Mouse (Mus musculus): ENCODE data around the gene Bmf. TPM values are rescaled to one million over a fixed set of nuclear protein-coding genes. Genes with fewer than 3 reads are reported as not detected.

The Bmf gene
- polyA plus RNA-seq (2015; fragmentation: Nextera tagmentation; extraction: Ambion mirVana), result 4.1 and 4.3 TPM in 2 replicates

- peak; percentile 78 for ATAC-seq (ENCODE audit: insufficient number of reproducible peaks, insufficient read depth, low FRiP score, low TSS enrichment, low read depth)
- Histone ChIP-seq H3K27ac (peak within 1 kb of the TSS; percentile 76), H3K4me3 (peak within 1 kb of the TSS; percentile 88), H3K9ac (peak within 1 kb of the TSS; percentile 86), H3K9me3 (no peaks in the 10 kb centered on the region), H3K36me3 (no peaks in the 10 kb centered on the region), H3K4me1 (peaks cover 47% of the 10 kb centered on the region), H3K27me3 (no peaks in the 10 kb centered on the region), H3K4me2 (peak within 1 kb of the TSS; percentile 91)
- 2% methylated on average over 45 of the region's 45 CpGs for WGBS
Observed at GRCm38 (mm10) chr2:118549507-118550473, at the start of gene Bmf. Gene Bmf (minus strand): TSS chr2:118549687.

- Histone ChIP-seq H3K4me3 (peak overlapping the region; percentile 71), H3K9me3 (no peaks in the 10 kb centered on the region), H3K9ac (peak overlapping the region; percentile 75), H3K36me3 (peaks cover 34% of the 10 kb centered on the region), H3K4me2 (peak overlapping the region; percentile 77), H3K27me3 (no peaks in the 10 kb centered on the region), H3K4me1 (peaks cover 28% of the 10 kb centered on the region), H3K27ac (no peak overlapping the region)
- ATAC-seq (ENCODE audit: insufficient number of reproducible peaks, insufficient read depth, low FRiP score, low TSS enrichment, low read depth), result no peak
- WGBS, result 31% methylated on average over 5 of the region's 5 CpGs
Observed at GRCm38 (mm10) chr2:118599087-118599486, 49.6 kb upstream of the Bmf start.

DNA sequence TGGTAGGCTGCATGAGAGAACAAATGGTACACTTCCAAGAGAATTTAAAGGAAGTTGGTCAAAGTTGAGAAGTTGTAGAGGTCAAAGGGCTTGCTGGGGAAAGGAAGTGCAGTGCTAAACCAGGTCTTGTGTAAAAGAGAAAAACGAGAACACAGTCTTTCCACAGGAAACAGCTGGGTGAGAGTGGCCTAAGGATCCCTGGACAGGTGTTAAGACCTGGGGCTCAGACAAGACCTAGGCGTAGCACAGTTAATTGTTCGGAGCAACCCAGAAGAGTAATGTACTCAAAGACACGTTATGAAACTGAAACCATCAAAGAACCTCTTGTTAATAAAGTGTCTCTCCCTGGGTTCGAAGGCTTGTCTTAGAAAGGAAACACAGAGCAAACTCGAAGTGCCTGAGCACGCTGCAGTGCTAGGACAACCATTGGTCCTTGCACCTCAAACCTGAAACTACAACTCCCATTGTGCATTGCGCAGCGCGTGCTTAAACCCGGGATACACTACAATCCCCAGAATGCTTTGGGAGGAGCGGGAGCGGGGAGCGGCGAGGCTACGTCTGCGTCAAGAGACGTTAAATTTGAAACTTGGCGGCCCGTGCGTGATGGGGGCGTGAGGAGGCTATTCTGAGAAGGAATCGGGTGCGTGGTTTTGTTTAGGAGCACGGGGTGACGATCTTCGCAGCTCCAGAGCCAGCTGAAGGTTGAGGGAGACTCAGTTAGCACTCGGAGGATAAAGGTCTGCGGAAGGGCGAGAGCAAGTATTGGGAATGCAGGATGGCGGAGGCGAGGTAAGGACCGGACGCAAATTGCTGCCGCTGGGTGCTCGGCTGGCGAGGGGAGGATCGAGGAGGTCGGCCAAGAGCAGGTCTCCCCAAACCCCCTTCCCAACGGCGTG lies 48.4 kb upstream of the Bmf start, which contains the start of gene Bub1b:
Gene Bub1b (plus strand): TSS at position 539 of the 896 bp plus-strand sequence.
- no peaks in the 10 kb centered on the region for H3K27me3 ChIP-seq
- WGBS, result 6% methylated on average over 41 of the region's 41 CpGs
- peak within 1 kb of the TSS; percentile 75 for H3K9ac ChIP-seq
- H3K9me3 ChIP-seq, result no peaks in the 10 kb centered on the region
- H3K4me1 ChIP-seq, result peaks cover 28% of the 10 kb centered on the region
- peak within 1 kb of the TSS; percentile 71 for H3K4me3 ChIP-seq
- peak; percentile 89 for ATAC-seq (ENCODE audit: insufficient number of reproducible peaks, insufficient read depth, low FRiP score, low TSS enrichment, low read depth)
- peak within 1 kb of the TSS; percentile 77 for H3K4me2 ChIP-seq
- peaks cover 23% of the 10 kb centered on the region for H3K36me3 ChIP-seq
- peak within 1 kb of the TSS; percentile 35; the same call in 1 of the 2 replicates for H3K27ac ChIP-seq

DNA sequence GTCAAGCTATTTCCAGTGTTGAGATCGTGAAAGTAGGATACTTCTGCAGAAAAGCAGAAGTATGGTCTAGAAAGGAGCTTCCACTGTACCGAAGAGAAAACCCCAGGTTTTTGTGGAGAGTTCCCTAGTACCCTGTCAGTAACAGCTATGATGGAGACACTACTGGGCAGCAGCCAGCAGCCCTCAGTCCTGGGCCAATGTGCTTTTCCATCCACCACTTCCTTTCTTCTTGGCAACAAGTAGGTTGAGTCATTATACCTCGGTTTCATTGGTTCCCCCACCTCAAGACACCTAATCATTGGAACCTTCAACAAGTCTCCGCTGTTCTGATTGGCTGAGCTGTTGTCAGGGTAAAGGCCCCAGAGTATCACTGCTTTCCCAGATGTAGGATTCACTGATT lies 41.6 kb upstream of the Bmf start:
- H3K9ac ChIP-seq, result no peak overlapping the region
- no peak overlapping the region for H3K27ac ChIP-seq
- H3K36me3 ChIP-seq, result no peaks in the 10 kb centered on the region
- no peak for ATAC-seq (ENCODE audit: insufficient number of reproducible peaks, insufficient read depth, low FRiP score, low TSS enrichment, low read depth)
- H3K4me1 ChIP-seq, result no peaks in the 10 kb centered on the region
- no peak overlapping the region for H3K4me3 ChIP-seq
- no peaks in the 10 kb centered on the region for H3K9me3 ChIP-seq
- no peaks in the 10 kb centered on the region for H3K27me3 ChIP-seq
- 87% methylated on average over 4 of the region's 4 CpGs for WGBS
- no peak overlapping the region for H3K4me2 ChIP-seq

DNA sequence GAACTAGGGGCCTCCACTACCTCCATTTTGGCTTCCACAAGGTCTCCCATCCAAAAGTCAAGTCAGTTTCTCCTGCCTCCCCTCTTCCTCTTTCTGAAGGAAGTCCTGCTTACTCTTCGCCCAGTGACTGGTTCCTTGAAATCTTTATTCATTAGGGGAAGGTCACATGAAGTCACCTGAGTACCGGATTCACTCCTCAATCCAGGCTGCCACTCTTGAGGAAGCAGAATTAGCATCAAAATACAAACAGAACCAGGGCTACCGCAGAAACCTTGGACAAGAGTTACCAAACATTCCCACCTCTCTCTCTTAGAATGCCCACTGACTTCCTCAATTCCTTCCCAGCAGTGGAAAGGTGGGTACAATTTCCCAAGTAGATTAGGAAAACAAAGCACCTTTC lies 38.2 kb upstream of the Bmf start:
- ATAC-seq (ENCODE audit: insufficient number of reproducible peaks, insufficient read depth, low FRiP score, low TSS enrichment, low read depth), result no peak
- no peak overlapping the region for H3K4me2 ChIP-seq
- H3K27ac ChIP-seq, result no peak overlapping the region
- no peaks in the 10 kb centered on the region for H3K36me3 ChIP-seq
- H3K4me3 ChIP-seq, result no peak overlapping the region
- no peaks in the 10 kb centered on the region for H3K27me3 ChIP-seq
- 58% methylated on average over 3 of the region's 3 CpGs for WGBS
- no peaks in the 10 kb centered on the region for H3K9me3 ChIP-seq
- H3K9ac ChIP-seq, result no peak overlapping the region
- no peaks in the 10 kb centered on the region for H3K4me1 ChIP-seq

DNA sequence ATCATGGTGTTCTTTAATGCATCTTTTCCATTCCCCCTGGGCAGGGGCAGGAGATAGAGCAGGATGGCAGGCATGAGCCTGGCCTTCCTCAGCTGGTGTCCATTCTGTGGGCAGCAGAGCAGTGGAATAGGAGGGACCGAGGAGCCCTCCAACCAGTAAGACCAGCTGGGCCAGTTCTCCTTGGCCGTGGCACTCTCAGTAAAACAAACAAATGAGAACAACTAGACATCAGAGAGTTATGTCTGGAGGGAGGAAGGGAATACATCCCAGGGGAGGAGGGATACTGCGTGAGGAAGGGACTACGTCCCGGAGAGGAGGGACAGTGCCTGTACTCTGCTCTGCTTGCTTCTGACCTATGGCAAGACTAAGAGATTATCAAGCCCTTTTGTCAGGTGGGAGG lies 36.5 kb upstream of the Bmf start:
- Histone ChIP-seq H3K27ac (no peak overlapping the region), H3K4me2 (no peak overlapping the region), H3K27me3 (no peaks in the 10 kb centered on the region), H3K36me3 (no peaks in the 10 kb centered on the region), H3K9me3 (no peaks in the 10 kb centered on the region), H3K4me1 (no peaks in the 10 kb centered on the region), H3K4me3 (no peak overlapping the region), H3K9ac (no peak overlapping the region)
- no peak for ATAC-seq (ENCODE audit: insufficient number of reproducible peaks, insufficient read depth, low FRiP score, low TSS enrichment, low read depth)
- 60% methylated on average over 5 of the region's 5 CpGs for WGBS

DNA sequence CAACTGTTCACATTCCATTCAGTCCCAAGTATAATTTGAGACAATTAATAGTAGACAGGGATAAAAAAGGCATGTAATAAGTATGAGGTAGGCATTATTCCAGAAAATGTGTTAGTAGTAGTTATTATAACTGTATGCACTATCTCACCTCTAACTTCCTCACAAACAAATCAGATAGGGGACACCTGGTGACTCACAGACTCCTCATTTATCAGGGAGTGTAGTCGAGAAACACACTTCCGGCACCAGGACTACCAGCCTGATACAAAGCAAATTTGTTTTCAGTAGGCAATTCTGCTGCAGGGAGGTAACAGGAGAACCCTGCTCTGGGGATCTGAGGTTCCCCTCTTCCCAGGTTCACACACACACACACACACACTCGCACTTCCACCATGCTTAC lies 23.6 kb upstream of the Bmf start:
- Histone ChIP-seq H3K27ac (no peak overlapping the region), H3K4me3 (no peak overlapping the region), H3K27me3 (no peaks in the 10 kb centered on the region), H3K9me3 (no peaks in the 10 kb centered on the region), H3K9ac (no peak overlapping the region), H3K4me1 (0 out of 2 replicates have a peak, but pooled peaks cover 3% of the 10 kb centered on the region), H3K4me2 (no peak overlapping the region), H3K36me3 (no peaks in the 10 kb centered on the region)
- ATAC-seq (ENCODE audit: insufficient number of reproducible peaks, insufficient read depth, low FRiP score, low TSS enrichment, low read depth), result no peak
- 75% methylated on average over 3 of the region's 3 CpGs for WGBS

DNA sequence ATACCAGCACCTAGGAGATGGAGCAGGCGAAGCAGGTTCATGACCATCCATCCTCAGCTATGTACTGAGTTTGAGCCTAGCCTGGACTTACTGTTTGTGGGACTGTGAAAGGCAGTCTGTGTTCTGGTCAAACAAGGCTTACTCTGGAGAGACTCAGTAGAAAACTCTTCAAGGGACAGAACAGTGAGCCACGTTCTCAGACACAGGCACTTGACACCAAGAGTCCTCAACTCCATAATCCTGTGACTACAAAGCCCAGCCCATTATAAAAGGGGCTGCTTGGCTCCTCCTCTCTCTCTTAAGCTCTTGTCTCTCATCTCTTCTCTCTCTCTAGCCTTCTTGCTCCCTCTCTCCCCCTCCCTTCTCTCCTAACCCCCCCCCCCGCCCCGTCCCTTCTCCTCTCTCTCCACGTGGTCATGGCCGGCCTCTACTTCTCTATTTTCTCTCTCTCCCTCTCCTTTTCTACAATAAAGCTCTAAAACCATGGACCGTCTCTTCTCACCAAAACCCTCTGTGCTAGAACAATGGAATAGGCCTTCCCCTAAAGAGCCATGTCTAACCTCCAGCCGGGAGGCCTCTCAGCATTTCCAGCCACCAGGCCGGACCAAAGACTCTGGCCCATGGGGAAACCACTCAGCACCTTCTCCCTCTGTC lies 22.8 kb upstream of the Bmf start:
- H3K4me1 ChIP-seq, result 0 out of 2 replicates have a peak, but pooled peaks cover 3% of the 10 kb centered on the region
- no peaks in the 10 kb centered on the region for H3K9me3 ChIP-seq
- H3K36me3 ChIP-seq, result no peaks in the 10 kb centered on the region
- no peak overlapping the region for H3K4me3 ChIP-seq
- 75% methylated on average over 7 of the region's 9 CpGs for WGBS
- no peak for ATAC-seq (ENCODE audit: insufficient number of reproducible peaks, insufficient read depth, low FRiP score, low TSS enrichment, low read depth)
- H3K4me2 ChIP-seq, result no peak overlapping the region
- no peaks in the 10 kb centered on the region for H3K27me3 ChIP-seq
- H3K9ac ChIP-seq, result no peak overlapping the region
- H3K27ac ChIP-seq, result no peak overlapping the region

- Histone ChIP-seq H3K9ac (no peak overlapping the region), H3K4me1 (0 out of 2 replicates have a peak, but pooled peaks cover 3% of the 10 kb centered on the region), H3K9me3 (no peaks in the 10 kb centered on the region), H3K36me3 (no peaks in the 10 kb centered on the region), H3K4me3 (no peak overlapping the region), H3K4me2 (no peak overlapping the region), H3K27me3 (no peaks in the 10 kb centered on the region), H3K27ac (no peak overlapping the region)
- 83% methylated on average over 2 of the region's 2 CpGs for WGBS
- ATAC-seq (ENCODE audit: insufficient number of reproducible peaks, insufficient read depth, low FRiP score, low TSS enrichment, low read depth), result no peak
Observed at GRCm38 (mm10) chr2:118570939-118571338, 21.5 kb upstream of the Bmf start.

- Histone ChIP-seq H3K4me1 (0 out of 2 replicates have a peak, but pooled peaks cover 3% of the 10 kb centered on the region), H3K27me3 (no peaks in the 10 kb centered on the region), H3K9ac (no peak overlapping the region), H3K9me3 (no peaks in the 10 kb centered on the region), H3K36me3 (0 out of 2 replicates have a peak, but pooled peaks cover 7% of the 10 kb centered on the region), H3K4me3 (no peak overlapping the region), H3K27ac (no peak overlapping the region), H3K4me2 (no peak overlapping the region)
- ATAC-seq (ENCODE audit: insufficient number of reproducible peaks, insufficient read depth, low FRiP score, low TSS enrichment, low read depth), result no peak
- 90% methylated on average over 8 of the region's 8 CpGs for WGBS
Observed at GRCm38 (mm10) chr2:118567179-118567578, 17.7 kb upstream of the Bmf start.

DNA sequence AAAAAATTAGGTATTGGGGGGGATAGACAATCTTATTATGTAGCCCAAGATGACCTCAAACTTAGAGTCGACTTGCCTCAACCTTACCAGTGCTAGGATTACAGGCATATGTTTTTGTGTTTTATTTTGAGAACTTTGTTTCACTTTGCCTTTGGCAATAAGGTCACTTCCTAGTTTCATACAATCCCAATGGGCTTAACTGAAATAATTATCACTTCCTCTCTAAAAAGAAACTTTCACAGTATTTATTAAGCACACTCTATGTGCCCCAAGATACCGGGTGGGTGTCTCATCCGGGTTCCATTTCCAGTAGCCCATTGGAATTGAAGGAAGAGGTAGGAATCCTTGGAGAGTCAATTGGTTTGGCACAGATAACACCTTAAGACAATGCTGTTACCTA lies 12.9 kb upstream of the Bmf start:
- Histone ChIP-seq H3K4me2 (no peak overlapping the region), H3K36me3 (0 out of 2 replicates have a peak, but pooled peaks cover 7% of the 10 kb centered on the region), H3K4me3 (no peak overlapping the region), H3K4me1 (no peaks in the 10 kb centered on the region), H3K27ac (no peak overlapping the region), H3K9me3 (no peaks in the 10 kb centered on the region), H3K27me3 (no peaks in the 10 kb centered on the region), H3K9ac (no peak overlapping the region)
- 79% methylated on average over 3 of the region's 3 CpGs for WGBS
- ATAC-seq (ENCODE audit: insufficient number of reproducible peaks, insufficient read depth, low FRiP score, low TSS enrichment, low read depth), result no peak

Data from embryonic facial prominence, embryonic 13.5 days (tissue).